Mouse (Mus musculus): ENCODE measurements around the gene Dlg5.

GRCm38 (mm10) chr14:24245177-24246081 is at the start of gene Dlg5:
- TF ChIP-seq MYOG (IDR thresholded peaks at IDR 0.05; ENCODE audit: control insufficient read depth in 1 of 3, insufficient read depth in 1 of 3, insufficient read length in 2 of 3, low read depth in 2 of 3), result peak in 1 of 3 experiments; percentile 65
- TF ChIP-seq POLR2A (IDR thresholded peaks at IDR 0.05; ENCODE audit: insufficient read length, low read depth), result peak; percentile 50

All from myocyte (in vitro differentiated cells).